Comparison of ENCODE assay signal across 8 mouse cellular contexts in the genomic region with DNA sequence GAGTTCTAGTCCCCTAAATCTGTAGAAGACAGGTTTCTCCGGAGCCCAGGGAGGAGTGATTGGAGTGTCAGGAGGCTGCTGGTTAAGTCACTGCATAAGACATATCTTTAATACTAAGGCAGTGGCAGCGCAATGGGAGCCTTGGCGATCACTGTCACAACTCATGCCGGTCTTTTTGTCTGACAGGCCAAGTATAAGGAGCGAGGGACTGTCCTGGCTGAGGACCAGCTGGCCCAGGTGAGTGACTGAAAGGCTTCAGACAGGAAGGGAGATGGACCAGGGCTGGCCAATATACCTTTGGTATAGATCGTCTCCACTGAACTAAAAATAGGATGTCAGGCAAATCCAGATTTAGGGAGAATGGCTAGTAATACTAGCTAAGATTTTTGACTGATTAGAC. TPM values are rescaled to one million over a fixed set of nuclear protein-coding genes. Genes with fewer than 3 reads are reported as not detected.
DNase-seq lines count a peak whose midpoint lies in the region; ATAC-seq and TF ChIP-seq lines count a peak whose summit lies in the region.

No protein-coding gene starts in this region.

- peak overlapping the region; percentile 70 for H3K9ac ChIP-seq in heart, adult 2 months (ENCODE audit: low read depth, low read length)
- peak overlapping the region; percentile 89 for H3K9ac ChIP-seq in embryonic facial prominence, embryonic 13.5 days
- peak overlapping the region; percentile 68 for H3K9ac ChIP-seq in neural tube, embryonic 14.5 days (replicated peaks; ENCODE audit: low read depth, low read length)

- H3K79me3 ChIP-seq in C2C12 (ENCODE audit: low read depth): peaks cover 7% of the 10 kb centered on the region

- H3K4me3 ChIP-seq in heart, adult 2 months: peak overlapping the region; percentile 75
- peak overlapping the region; percentile 91 for H3K4me3 ChIP-seq in C2C12 (ENCODE audit: insufficient read depth, poor library complexity, severe bottlenecking)
- H3K4me3 ChIP-seq in embryonic facial prominence, embryonic 13.5 days: peak overlapping the region; percentile 90
- H3K4me3 ChIP-seq in neural tube, embryonic 14.5 days (ENCODE audit: low read depth, low read length): peak overlapping the region; percentile 55

- no peak for TF ChIP-seq POLR2A in heart, adult 2 months (IDR thresholded peaks at IDR 0.05; ENCODE audit: insufficient read depth, low read depth, low read length)

- no peaks in the 10 kb centered on the region for H3K9me3 ChIP-seq in embryonic facial prominence, embryonic 13.5 days
- H3K9me3 ChIP-seq in neural tube, embryonic 14.5 days (ENCODE audit: control insufficient read depth, low read length): no peaks in the 10 kb centered on the region

- no peaks in the 10 kb centered on the region for H3K36me3 ChIP-seq in heart, adult 2 months (ENCODE audit: control insufficient read depth, insufficient read depth, low read length)
- peaks cover 9% of the 10 kb centered on the region for H3K36me3 ChIP-seq in C2C12 (ENCODE audit: control insufficient read depth, insufficient read depth)
- H3K36me3 ChIP-seq in embryonic facial prominence, embryonic 13.5 days: peaks cover 24% of the 10 kb centered on the region
- H3K36me3 ChIP-seq in neural tube, embryonic 14.5 days (ENCODE audit: control insufficient read depth, insufficient read depth, low read length): peaks cover 7% of the 10 kb centered on the region

- H3K27me3 ChIP-seq in heart, adult 2 months (ENCODE audit: control insufficient read depth, insufficient read depth, low read length): no peaks in the 10 kb centered on the region
- peaks cover 8% of the 10 kb centered on the region for H3K27me3 ChIP-seq in C2C12 (ENCODE audit: control insufficient read depth, insufficient read depth, insufficient read length)
- H3K27me3 ChIP-seq in embryonic facial prominence, embryonic 13.5 days: 0 out of 2 replicates have a peak, but pooled peaks cover 1% of the 10 kb centered on the region
- no peaks in the 10 kb centered on the region for H3K27me3 ChIP-seq in neural tube, embryonic 14.5 days (ENCODE audit: control insufficient read depth, insufficient read depth, low read length)

- intact Hi-C loops in heart, adult 2 months (cut with DNase I): no loop called here
- intact Hi-C loops in heart, postnatal 10 days (cut with DNase I): no loop called here

- WGBS in heart, adult 2 months: 3% methylated on average over 6 of the region's 6 CpGs
- WGBS in embryonic facial prominence, embryonic 13.5 days: 7% methylated on average over 6 of the region's 6 CpGs
- WGBS in neural tube, embryonic 14.5 days: 9% methylated on average over 6 of the region's 6 CpGs

- no peaks in the 10 kb centered on the region for H3K79me2 ChIP-seq in heart, adult 2 months (replicated peaks; ENCODE audit: control insufficient read depth, insufficient read depth, low read length)
- H3K79me2 ChIP-seq in C2C12 (ENCODE audit: control insufficient read depth, insufficient read depth): peaks cover 17% of the 10 kb centered on the region

- peak overlapping the region; percentile 94 for H3K4me2 ChIP-seq in embryonic facial prominence, embryonic 13.5 days
- peak overlapping the region; percentile 70 for H3K4me2 ChIP-seq in neural tube, embryonic 14.5 days (ENCODE audit: low read depth, low read length)

- H3ac ChIP-seq in C2C12 (ENCODE audit: control insufficient read depth, insufficient read length, low read depth): peak overlapping the region; percentile 81

- peak overlapping the region; percentile 64 for H3K27ac ChIP-seq in heart, adult 2 months
- peak overlapping the region; percentile 30; the same call in 1 of the 2 replicates for H3K27ac ChIP-seq in embryonic facial prominence, embryonic 13.5 days
- no peak overlapping the region for H3K27ac ChIP-seq in neural tube, embryonic 14.5 days (ENCODE audit: low read depth, low read length)

- H3K4me1 ChIP-seq in heart, adult 2 months (ENCODE audit: control insufficient read depth, insufficient read depth, low read length): no peaks in the 10 kb centered on the region
- H3K4me1 ChIP-seq in embryonic facial prominence, embryonic 13.5 days: peaks cover 13% of the 10 kb centered on the region
- peaks cover 7% of the 10 kb centered on the region for H3K4me1 ChIP-seq in neural tube, embryonic 14.5 days (ENCODE audit: control insufficient read depth, insufficient read depth, low read length)

- no peak for ATAC-seq in embryonic facial prominence, embryonic 13.5 days (ENCODE audit: insufficient number of reproducible peaks, insufficient read depth, low FRiP score, low TSS enrichment, low read depth)
- ATAC-seq in neural tube, embryonic 14.5 days (ENCODE audit: low read depth): no peak; the same call in 1 of the 2 replicates

- TF ChIP-seq EP300 in heart, adult 2 months (IDR thresholded peaks at IDR 0.05; ENCODE audit: insufficient read depth, low read depth, low read length): no peak

- no peak for DNase-seq in heart, adult 2 months
- no peak for DNase-seq in heart, postnatal 10 days
- DNase-seq in kidney, postnatal 10 days: peak; percentile 31
- DNase-seq in layer of hippocampus, postnatal 25 days (ENCODE audit: extremely low spot score in 1 of 2, low spot score in 1 of 2): no peak
- DNase-seq in urinary bladder, adult 2 months (ENCODE audit: low spot score): no peak

- TF ChIP-seq CTCF in heart, adult 2 months (IDR thresholded peaks at IDR 0.05): no peak
- TF ChIP-seq CTCF in C2C12 (IDR thresholded peaks at IDR 0.05; ENCODE audit: control insufficient read depth, insufficient read depth, insufficient read length): no peak

TF ChIP-seq in C2C12, 6 proteins besides CTCF, POLR2A, EP300 and RAD21:
- no peak for TF ChIP-seq FOSL1 (IDR thresholded peaks at IDR 0.05; ENCODE audit: insufficient read depth, low read length, poor library complexity, severe bottlenecking)
- no peak for TF ChIP-seq CEBPB (IDR thresholded peaks at IDR 0.05; ENCODE audit: low read depth)
- TF ChIP-seq MYOD1 (IDR thresholded peaks at IDR 0.05; ENCODE audit: control insufficient read depth, insufficient read length, low read depth): no peak
- no peak for TF ChIP-seq MAX (IDR thresholded peaks at IDR 0.05)
- TF ChIP-seq USF1 (IDR thresholded peaks at IDR 0.05; ENCODE audit: low read depth): no peak
- no peak for TF ChIP-seq MYOG (IDR thresholded peaks at IDR 0.05; ENCODE audit: control insufficient read depth, extremely low read depth, insufficient read length)

RNA-seq across cellular contexts. Expression of a gene that starts 0.4 kb away (rescaled TPM):
- 10 to 100 TPM; 44.9 to 49.1 TPM for total RNA-seq in heart, adult 2 months (2021)
- polyA plus RNA-seq in heart, adult 2 months (2012; rRNA removed): 18.8 and 23.0 TPM in 2 replicates
- 10 to 100 TPM; 54.3 to 56.9 TPM for total RNA-seq in heart, postnatal 10 days (2021)
- polyA plus RNA-seq in C2C12 (2012; fragmentation: generic; extraction: Trizol): 106 TPM
- polyA plus RNA-seq in embryonic facial prominence, embryonic 13.5 days (2015; fragmentation: Nextera tagmentation; extraction: Ambion mirVana): 95.5 and 107 TPM in 2 replicates
- polyA plus RNA-seq in neural tube, embryonic 14.5 days (2014; fragmentation: Nextera tagmentation; extraction: Ambion mirVana): 43.7 and 46.2 TPM in 2 replicates
- total RNA-seq in layer of hippocampus, postnatal 25 days (2021): 100 to 1,000 TPM in 1 of 2 experiments, 10 to 100 TPM in 1; 99.8 to 103 TPM
- 50.3 and 53.7 TPM in 2 replicates for polyA plus RNA-seq in urinary bladder, adult 2 months (2012; rRNA removed)

RNA-seq across cellular contexts. Expression of a gene that starts 10.8 kb away (rescaled TPM):
- not detected for total RNA-seq in heart, adult 2 months (2021)
- polyA plus RNA-seq in heart, adult 2 months (2012; rRNA removed): not detected in 2 replicates
- not detected for total RNA-seq in heart, postnatal 10 days (2021)
- polyA plus RNA-seq in C2C12 (2012; fragmentation: generic; extraction: Trizol): not detected
- polyA plus RNA-seq in embryonic facial prominence, embryonic 13.5 days (2015; fragmentation: Nextera tagmentation; extraction: Ambion mirVana): not detected in 2 replicates
- not detected in 2 replicates for polyA plus RNA-seq in neural tube, embryonic 14.5 days (2014; fragmentation: Nextera tagmentation; extraction: Ambion mirVana)
- total RNA-seq in layer of hippocampus, postnatal 25 days (2021): not detected
- polyA plus RNA-seq in urinary bladder, adult 2 months (2012; rRNA removed): not detected in 2 replicates

RNA-seq across cellular contexts. Expression of a gene that starts 29.4 kb away (rescaled TPM):
- total RNA-seq in heart, adult 2 months (2021): under 1 TPM; 0.05 to 0.23 TPM
- 0.31 TPM in 1 of 2 replicates, not detected in the other for polyA plus RNA-seq in heart, adult 2 months (2012; rRNA removed)
- under 1 TPM; 0.45 to 0.72 TPM for total RNA-seq in heart, postnatal 10 days (2021)
- 0.74 TPM for polyA plus RNA-seq in C2C12 (2012; fragmentation: generic; extraction: Trizol)
- polyA plus RNA-seq in embryonic facial prominence, embryonic 13.5 days (2015; fragmentation: Nextera tagmentation; extraction: Ambion mirVana): 52.6 and 65.4 TPM in 2 replicates
- polyA plus RNA-seq in neural tube, embryonic 14.5 days (2014; fragmentation: Nextera tagmentation; extraction: Ambion mirVana): 3.0 and 5.9 TPM in 2 replicates
- under 1 TPM in 1 of 2 experiments, not detected in 1; 0.12 TPM for total RNA-seq in layer of hippocampus, postnatal 25 days (2021)
- polyA plus RNA-seq in urinary bladder, adult 2 months (2012; rRNA removed): 0.33 and 0.41 TPM in 2 replicates

RNA-seq across cellular contexts. Expression of a gene that starts 30.1 kb away (rescaled TPM):
- 10 to 100 TPM; 29.5 to 29.7 TPM for total RNA-seq in heart, adult 2 months (2021)
- 22.9 and 41.1 TPM in 2 replicates for polyA plus RNA-seq in heart, adult 2 months (2012; rRNA removed)
- 10 to 100 TPM; 41.6 to 46.4 TPM for total RNA-seq in heart, postnatal 10 days (2021)
- 73.0 TPM for polyA plus RNA-seq in C2C12 (2012; fragmentation: generic; extraction: Trizol)
- 39.8 and 43.2 TPM in 2 replicates for polyA plus RNA-seq in embryonic facial prominence, embryonic 13.5 days (2015; fragmentation: Nextera tagmentation; extraction: Ambion mirVana)
- 26.2 and 34.6 TPM in 2 replicates for polyA plus RNA-seq in neural tube, embryonic 14.5 days (2014; fragmentation: Nextera tagmentation; extraction: Ambion mirVana)
- 10 to 100 TPM; 51.6 to 58.2 TPM for total RNA-seq in layer of hippocampus, postnatal 25 days (2021)
- polyA plus RNA-seq in urinary bladder, adult 2 months (2012; rRNA removed): 56.8 and 65.1 TPM in 2 replicates

RNA-seq across cellular contexts. Expression of a gene that starts 40.3 kb away (rescaled TPM):
- total RNA-seq in heart, adult 2 months (2021): 1,000 to 10,000 TPM; 3,096 to 3,522 TPM
- polyA plus RNA-seq in heart, adult 2 months (2012; rRNA removed): 5,903 and 6,025 TPM in 2 replicates
- total RNA-seq in heart, postnatal 10 days (2021): 1,000 to 10,000 TPM; 2,962 to 2,967 TPM
- polyA plus RNA-seq in C2C12 (2012; fragmentation: generic; extraction: Trizol): 857 TPM
- 513 and 576 TPM in 2 replicates for polyA plus RNA-seq in embryonic facial prominence, embryonic 13.5 days (2015; fragmentation: Nextera tagmentation; extraction: Ambion mirVana)
- 854 and 1,068 TPM in 2 replicates for polyA plus RNA-seq in neural tube, embryonic 14.5 days (2014; fragmentation: Nextera tagmentation; extraction: Ambion mirVana)
- 100 to 1,000 TPM; 430 to 475 TPM for total RNA-seq in layer of hippocampus, postnatal 25 days (2021)
- 217 and 242 TPM in 2 replicates for polyA plus RNA-seq in urinary bladder, adult 2 months (2012; rRNA removed)
